ENCODE assay signal across 8 mouse cellular contexts in the genomic region with DNA sequence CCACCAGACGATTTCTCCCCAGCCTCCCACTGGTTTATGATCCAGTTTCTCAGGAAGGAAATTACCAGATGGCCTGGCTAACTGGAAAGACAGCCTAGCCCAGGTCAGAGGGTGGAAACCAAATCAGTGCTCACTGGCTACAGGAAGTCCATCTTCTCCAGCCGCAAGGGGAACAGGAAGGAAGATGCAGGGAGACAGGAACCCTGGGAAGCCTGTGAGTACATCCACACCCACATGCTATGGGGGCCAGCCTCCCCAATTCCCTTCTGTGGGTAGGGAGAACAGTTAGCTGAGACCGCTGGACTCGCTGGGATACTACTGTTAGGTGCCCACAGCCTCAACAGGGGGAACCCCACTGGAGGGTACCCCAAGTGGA. TPM values are rescaled to one million over a fixed set of nuclear protein-coding genes. Genes with fewer than 3 reads are reported as not detected.
DNase-seq lines count a peak whose midpoint lies in the region; ATAC-seq and TF ChIP-seq lines count a peak whose summit lies in the region.

No protein-coding gene starts in this region.

- H3K27ac ChIP-seq in layer of hippocampus, adult 2 months: peak overlapping the region; percentile 92
- H3K27ac ChIP-seq in heart, embryonic 13.5 days (replicated peaks): peak overlapping the region; percentile 81
- H3K27ac ChIP-seq in limb, embryonic 11.5 days (replicated peaks; ENCODE audit: low read depth, low read length): peak overlapping the region; percentile 86
- 0 out of 2 replicates have a peak overlapping the region, but pooled peaks have one; percentile 6 for H3K27ac ChIP-seq in neural tube, embryonic 14.5 days (ENCODE audit: low read depth, low read length)

- 64% methylated on average over 4 of the region's 4 CpGs for WGBS in heart, embryonic 13.5 days
- WGBS in limb, embryonic 11.5 days: 43% methylated on average over 4 of the region's 4 CpGs
- WGBS in neural tube, embryonic 14.5 days: 53% methylated on average over 4 of the region's 4 CpGs

- peaks cover 10% of the 10 kb centered on the region for H3K36me3 ChIP-seq in heart, embryonic 13.5 days
- no peaks in the 10 kb centered on the region; the same call in 1 of the 2 replicates for H3K36me3 ChIP-seq in limb, embryonic 11.5 days (ENCODE audit: control insufficient read depth, insufficient read depth, low read length)
- no peaks in the 10 kb centered on the region for H3K36me3 ChIP-seq in neural tube, embryonic 14.5 days (ENCODE audit: control insufficient read depth, insufficient read depth, low read length)

- no peak overlapping the region for H3K4me3 ChIP-seq in layer of hippocampus, adult 2 months
- no peak overlapping the region for H3K4me3 ChIP-seq in heart, embryonic 13.5 days
- H3K4me3 ChIP-seq in limb, embryonic 11.5 days (ENCODE audit: low read depth, low read length): no peak overlapping the region
- H3K4me3 ChIP-seq in neural tube, embryonic 14.5 days (ENCODE audit: low read depth, low read length): no peak overlapping the region

- H3K9ac ChIP-seq in heart, embryonic 13.5 days: peak overlapping the region; percentile 64
- H3K9ac ChIP-seq in limb, embryonic 11.5 days (ENCODE audit: low read length): no peak overlapping the region
- H3K9ac ChIP-seq in neural tube, embryonic 14.5 days (replicated peaks; ENCODE audit: low read depth, low read length): no peak overlapping the region

- H3K4me2 ChIP-seq in heart, embryonic 13.5 days: peak overlapping the region; percentile 53
- 0 out of 2 replicates have a peak overlapping the region, but pooled peaks have one; percentile 15 for H3K4me2 ChIP-seq in limb, embryonic 11.5 days (ENCODE audit: low read depth, severe bottlenecking)
- H3K4me2 ChIP-seq in neural tube, embryonic 14.5 days (ENCODE audit: low read depth, low read length): no peak overlapping the region

- TF ChIP-seq CTCF in layer of hippocampus, adult 2 months (conservative IDR thresholded peaks at IDR 0.05): no peak

- peaks cover 80% of the 10 kb centered on the region for H3K4me1 ChIP-seq in heart, embryonic 13.5 days
- H3K4me1 ChIP-seq in limb, embryonic 11.5 days (ENCODE audit: control insufficient read depth, insufficient read depth, low read length): peaks cover 32% of the 10 kb centered on the region
- peaks cover 17% of the 10 kb centered on the region for H3K4me1 ChIP-seq in neural tube, embryonic 14.5 days (ENCODE audit: control insufficient read depth, insufficient read depth, low read length)

- no peaks in the 10 kb centered on the region for H3K27me3 ChIP-seq in heart, embryonic 13.5 days (replicated peaks)
- H3K27me3 ChIP-seq in limb, embryonic 11.5 days (ENCODE audit: control insufficient read depth, insufficient read depth, low read length): no peaks in the 10 kb centered on the region
- H3K27me3 ChIP-seq in neural tube, embryonic 14.5 days (ENCODE audit: control insufficient read depth, insufficient read depth, low read length): no peaks in the 10 kb centered on the region

- DNase-seq in layer of hippocampus, adult 2 months (ENCODE audit: low spot score in 2 of 2): no peak
- DNase-seq in layer of hippocampus, postnatal 25 days (ENCODE audit: extremely low spot score in 1 of 2, low spot score in 1 of 2): no peak
- DNase-seq in limb, embryonic 11.5 days (ENCODE audit: low spot score): peak; percentile 48
- no peak for DNase-seq in frontal cortex, postnatal 10 days (ENCODE audit: low spot score in 2 of 2)
- DNase-seq in cerebellum, postnatal 14 days: no peak
- no peak for DNase-seq in urinary bladder, postnatal 36 days (ENCODE audit: low spot score in 2 of 2)

- no peaks in the 10 kb centered on the region for H3K9me3 ChIP-seq in heart, embryonic 13.5 days
- H3K9me3 ChIP-seq in limb, embryonic 11.5 days (ENCODE audit: control insufficient read depth, low read length): no peaks in the 10 kb centered on the region
- H3K9me3 ChIP-seq in neural tube, embryonic 14.5 days (ENCODE audit: control insufficient read depth, low read length): no peaks in the 10 kb centered on the region

- no peak for ATAC-seq in heart, embryonic 13.5 days (ENCODE audit: extremely low read depth, insufficient number of reproducible peaks, low FRiP score, low TSS enrichment)
- no peak for ATAC-seq in limb, embryonic 11.5 days (ENCODE audit: insufficient number of reproducible peaks, low FRiP score, low TSS enrichment, low read depth)
- ATAC-seq in neural tube, embryonic 14.5 days (ENCODE audit: low read depth): no peak

RNA-seq across cellular contexts. Expression of a gene that starts 10.7 kb away (rescaled TPM):
- total RNA-seq in layer of hippocampus, adult 2 months (2021): 10 to 100 TPM; 11.5 to 12.8 TPM
- total RNA-seq in layer of hippocampus, postnatal 25 days (2021): 10 to 100 TPM; 12.7 to 13.1 TPM
- polyA plus RNA-seq in heart, embryonic 13.5 days (2015; fragmentation: Nextera tagmentation; extraction: Ambion mirVana): 7.0 and 8.8 TPM in 2 replicates
- 1.9 and 2.3 TPM in 2 replicates for polyA plus RNA-seq in limb, embryonic 11.5 days (2014; fragmentation: Nextera tagmentation; extraction: Ambion mirVana)
- 1.8 and 2.2 TPM in 2 replicates for polyA plus RNA-seq in neural tube, embryonic 14.5 days (2014; fragmentation: Nextera tagmentation; extraction: Ambion mirVana)

RNA-seq across cellular contexts. Expression of a gene that starts 16.9 kb away (rescaled TPM):
- total RNA-seq in layer of hippocampus, adult 2 months (2021): under 1 TPM in 1 of 2 experiments, not detected in 1; 0.18 TPM
- under 1 TPM; 0.25 to 0.33 TPM for total RNA-seq in layer of hippocampus, postnatal 25 days (2021)
- polyA plus RNA-seq in heart, embryonic 13.5 days (2015; fragmentation: Nextera tagmentation; extraction: Ambion mirVana): 0.24 and 0.34 TPM in 2 replicates
- 0.62 and 0.89 TPM in 2 replicates for polyA plus RNA-seq in limb, embryonic 11.5 days (2014; fragmentation: Nextera tagmentation; extraction: Ambion mirVana)
- 0.17 and 0.23 TPM in 2 replicates for polyA plus RNA-seq in neural tube, embryonic 14.5 days (2014; fragmentation: Nextera tagmentation; extraction: Ambion mirVana)

RNA-seq across cellular contexts. Expression of a gene that starts 34.8 kb away (rescaled TPM):
- 1 to 10 TPM; 2.1 to 2.4 TPM for total RNA-seq in layer of hippocampus, adult 2 months (2021)
- total RNA-seq in layer of hippocampus, postnatal 25 days (2021): 1 to 10 TPM; 2.3 to 2.8 TPM
- 0.90 and 1.2 TPM in 2 replicates for polyA plus RNA-seq in heart, embryonic 13.5 days (2015; fragmentation: Nextera tagmentation; extraction: Ambion mirVana)
- 0.80 and 1.1 TPM in 2 replicates for polyA plus RNA-seq in limb, embryonic 11.5 days (2014; fragmentation: Nextera tagmentation; extraction: Ambion mirVana)
- 6.2 and 9.5 TPM in 2 replicates for polyA plus RNA-seq in neural tube, embryonic 14.5 days (2014; fragmentation: Nextera tagmentation; extraction: Ambion mirVana)

RNA-seq across cellular contexts. Expression of a gene that starts 35.8 kb away (rescaled TPM):
- not detected for total RNA-seq in layer of hippocampus, adult 2 months (2021)
- not detected for total RNA-seq in layer of hippocampus, postnatal 25 days (2021)
- polyA plus RNA-seq in heart, embryonic 13.5 days (2015; fragmentation: Nextera tagmentation; extraction: Ambion mirVana): not detected in 2 replicates
- polyA plus RNA-seq in limb, embryonic 11.5 days (2014; fragmentation: Nextera tagmentation; extraction: Ambion mirVana): not detected in 2 replicates
- not detected in 2 replicates for polyA plus RNA-seq in neural tube, embryonic 14.5 days (2014; fragmentation: Nextera tagmentation; extraction: Ambion mirVana)

RNA-seq across cellular contexts. Expression of a gene that starts 37.0 kb away (rescaled TPM):
- total RNA-seq in layer of hippocampus, adult 2 months (2021): 10 to 100 TPM; 74.3 to 76.8 TPM
- 10 to 100 TPM; 66.7 to 67.9 TPM for total RNA-seq in layer of hippocampus, postnatal 25 days (2021)
- polyA plus RNA-seq in heart, embryonic 13.5 days (2015; fragmentation: Nextera tagmentation; extraction: Ambion mirVana): 68.4 and 75.8 TPM in 2 replicates
- 117 and 120 TPM in 2 replicates for polyA plus RNA-seq in limb, embryonic 11.5 days (2014; fragmentation: Nextera tagmentation; extraction: Ambion mirVana)
- polyA plus RNA-seq in neural tube, embryonic 14.5 days (2014; fragmentation: Nextera tagmentation; extraction: Ambion mirVana): 108 and 113 TPM in 2 replicates

Comparison
In these comparisons a context has a peak if more than half of its experiments do, and no peak if none do; other contexts are left out.
1. H3K27ac ChIP-seq: peak in every context shown above with its lines; median percentile 92 in layer of hippocampus, adult 2 months; 86 in limb, embryonic 11.5 days; 81 in heart, embryonic 13.5 days; 6 in neural tube, embryonic 14.5 days.